Mouse (Mus musculus) cerebellum, adult 2 months (tissue): ENCODE results near the gene Qrich1.

Source experiments
- CTCF ChIP-seq: fragments of 200-500 bp; IDR thresholded peaks from 2 replicates; pipeline ENCODE4 v1.5.1; 2011; ENCODE audit warnings: low read depth, mild to moderate bottlenecking, control low read depth, low read length, moderate library complexity, borderline replicate concordance; ENCODE audit not compliant: insufficient read depth
- POLR2A ChIP-seq: fragments of 200-500 bp; IDR thresholded peaks from 2 replicates; pipeline ENCODE4 v1.6.1; 2011; ENCODE audit warnings: low read length, control low read depth, borderline replicate concordance; ENCODE audit not compliant: insufficient read depth

- TF ChIP-seq CTCF (no peak), POLR2A (no peak)
Observed at GRCm38 (mm10) chr9:108488403-108488802, 28.2 kb upstream of the Qrich1 start.
